Mouse (Mus musculus): ENCODE data around the gene Hnrnpll.

GRCm38 (mm10) chr17:80009926-80010325, 52.2 kb downstream of the Hnrnpll start:
- no peak for TF ChIP-seq CTCF (IDR thresholded peaks at IDR 0.05; ENCODE audit: control insufficient read depth, insufficient read depth, insufficient read length)
- TF ChIP-seq USF1 (IDR thresholded peaks at IDR 0.05; ENCODE audit: low read depth), result no peak
- no peak for TF ChIP-seq MAX (IDR thresholded peaks at IDR 0.05)

Measured in C2C12 (cell line).